Mouse (Mus musculus): ENCODE measurements around the gene Cope.

- TF ChIP-seq CTCF (IDR thresholded peaks at IDR 0.05; ENCODE audit: borderline replicate concordance, insufficient read depth, low read length) = no peak
- no peak for TF ChIP-seq POLR2A (IDR thresholded peaks at IDR 0.05; ENCODE audit: low read depth, low read length)
Measured at GRCm38 (mm10) chr8:70329835-70330740, 27.8 kb downstream of the Cope start.
